Mouse (Mus musculus) bone marrow, adult 2 months (tissue): ENCODE results near the gene Apoa4. TPM values are rescaled to one million over a fixed set of nuclear protein-coding genes. Genes with fewer than 3 reads are reported as not detected.

Experiments
- H3K27ac ChIP-seq: fragments of 200-500 bp; 2 replicates; pipeline ENCODE4 v1.5.1; 2012; ENCODE audit warnings: low read depth, mild to moderate bottlenecking, control low read depth, inconsistent platforms, low read length; ENCODE audit not compliant: control insufficient read depth, poor library complexity, insufficient read depth
- H3K4me1 ChIP-seq: fragments of 200-500 bp; 2 replicates; pipeline ENCODE4 v1.6.1; 2011; ENCODE audit warnings: low read length; ENCODE audit not compliant: control insufficient read depth, insufficient read depth
- H3K4me3 ChIP-seq: fragments of 200-500 bp; replicated peaks from 2 replicates; pipeline ENCODE3; 2011; ENCODE audit warnings: mild to moderate bottlenecking, low read depth, low read length, control low read depth; ENCODE audit not compliant: control insufficient read depth
- CTCF ChIP-seq: fragments of 200-500 bp; IDR thresholded peaks from 2 replicates; pipeline ENCODE4 v1.5.1; 2011; ENCODE audit warnings: low read length, control low read depth; ENCODE audit not compliant: control insufficient read depth, insufficient read depth
- POLR2A ChIP-seq: fragments of 200-500 bp; IDR thresholded peaks from 2 replicates; pipeline ENCODE4 v1.6.1; 2011; ENCODE audit warnings: low read depth, mild to moderate bottlenecking, control low read depth, low read length, borderline replicate concordance; ENCODE audit not compliant: control insufficient read depth
- WGBS: fragments of 180-500 bp; shearing (Covaris S2); methylation state at CpG from one replicate; pipeline ENCODE4 v1.1.7; 2018; 5-methylcytosine and 5-hydroxymethylcytosine counted together
- polyA plus RNA-seq: library from polyadenylated mRNA; stranded (reverse); fragments of >200 nt; gene quantifications from 2 replicates; pipeline ENCODE4 v1.2.4, GENCODE M21; 2011; ENCODE audit warnings: low replicate concordance; ENCODE audit not compliant: missing spikeins, insufficient read depth, insufficient read length

Gene Apoa4
- polyA plus RNA-seq, 1 experiment, result not detected

DNA sequence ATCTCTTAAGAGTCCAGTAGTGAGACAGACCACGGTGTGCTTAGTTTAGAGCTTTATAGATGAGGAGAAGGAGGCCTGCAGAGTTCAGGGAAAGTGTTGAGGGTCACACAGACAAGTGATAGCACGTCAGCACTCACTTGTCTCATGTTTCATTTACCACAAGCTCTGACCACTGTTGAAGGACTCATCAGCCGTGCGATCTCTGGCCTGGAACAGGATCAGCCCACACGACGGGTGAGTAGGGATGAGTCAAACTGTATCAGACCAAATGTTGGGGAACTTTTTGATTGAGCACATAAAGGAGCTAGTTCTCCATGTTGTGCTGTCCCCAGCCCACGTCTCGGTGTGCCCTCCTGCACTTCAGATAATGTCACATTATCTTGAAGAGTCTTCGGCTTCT, 34.0 kb downstream of the Apoa4 start:
- H3K4me1 ChIP-seq, result peaks cover 2% of the 10 kb centered on the region; the same call in 1 of the 2 replicates
- TF ChIP-seq POLR2A, result no peak
- no peak for TF ChIP-seq CTCF
- WGBS, result 76% methylated on average over 9 of the region's 9 CpGs
- no peak overlapping the region for H3K27ac ChIP-seq
- no peak overlapping the region for H3K4me3 ChIP-seq

DNA sequence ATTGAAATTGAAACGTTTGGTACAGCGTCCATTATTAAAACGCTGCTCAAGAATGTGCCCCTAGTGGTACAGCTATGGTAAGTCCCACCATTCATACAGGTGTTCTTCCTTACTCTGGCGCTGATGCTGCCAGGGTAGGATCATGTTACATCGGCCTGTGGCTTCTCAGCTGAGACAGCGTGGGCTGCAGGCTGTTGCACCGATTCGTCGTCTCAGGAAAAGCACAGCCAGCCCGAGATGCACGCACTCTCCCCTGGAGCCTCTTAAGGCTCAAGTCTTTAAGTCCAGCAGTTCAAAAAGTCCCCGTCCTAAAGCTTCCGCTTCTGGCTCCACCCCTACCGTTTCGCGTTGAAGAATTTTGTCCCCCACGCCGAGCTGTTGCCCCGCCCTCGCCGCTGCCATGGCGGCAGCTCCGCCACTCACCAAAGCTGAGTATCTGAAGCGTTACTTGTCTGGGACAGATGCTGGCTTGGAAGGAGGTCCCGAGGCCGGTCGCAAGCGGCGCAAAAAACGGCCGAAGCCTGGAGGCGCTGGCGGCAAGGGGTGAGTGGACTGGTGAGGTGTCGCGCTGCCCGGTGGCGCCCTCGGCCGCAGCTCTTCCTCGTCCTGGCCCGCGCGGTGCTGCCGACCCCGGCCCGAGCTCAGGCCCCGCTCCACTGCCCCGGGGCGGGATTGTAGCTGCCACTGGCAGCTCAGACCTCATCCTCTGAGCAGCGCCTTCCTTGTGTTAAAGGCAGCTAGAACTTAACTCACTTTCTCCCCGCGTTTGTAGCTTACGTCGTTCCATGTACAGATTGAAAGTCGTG, 42.3 kb downstream of the Apoa4 start, which contains the start of gene Bud13:
Bud13 (plus strand) TSS at position 378 of the 806 bp plus-strand sequence.
- no peaks in the 10 kb centered on the region; the same call in 1 of the 2 replicates for H3K4me1 ChIP-seq
- peak; percentile 29 for TF ChIP-seq CTCF
- TF ChIP-seq POLR2A, result peak; percentile 85; the same call in 1 of the 2 replicates
- WGBS, result under 1% methylated on average over 55 of the region's 55 CpGs
- H3K4me3 ChIP-seq, result peak within 1 kb of the TSS; percentile 99
- peak within 1 kb of the TSS; percentile 76 for H3K27ac ChIP-seq

Other genes with a start within 250 kb of the Apoa4 start
- gene Pafah1b2, start 228.0 kb upstream of the Apoa4 start, polyA plus RNA-seq, result 14.6 and 25.6 TPM in 2 replicates
- gene Sik3, start 227.9 kb upstream of the Apoa4 start, polyA plus RNA-seq, result 9.2 and 19.0 TPM in 2 replicates
- gene Apoa1, start 12.1 kb upstream of the Apoa4 start, polyA plus RNA-seq, result 18.0 and 44.4 TPM in 2 replicates
- gene Apoc3, start 5.1 kb upstream of the Apoa4 start, polyA plus RNA-seq, result 15.5 and 47.2 TPM in 2 replicates
- gene Apoa5, start 27.9 kb downstream of the Apoa4 start, polyA plus RNA-seq, result 0.38 and 3.9 TPM in 2 replicates
- 22.3 and 64.6 TPM in 2 replicates for gene Zpr1, start 32.4 kb downstream of the Apoa4 start, polyA plus RNA-seq
- 13.4 and 15.3 TPM in 2 replicates for gene Bud13, start 42.3 kb downstream of the Apoa4 start, polyA plus RNA-seq
- gene 4931429L15Rik, start 79.3 kb downstream of the Apoa4 start, polyA plus RNA-seq, result not detected in 2 replicates